Mouse (Mus musculus) lung, embryonic 15.5 days (tissue): ENCODE results near the gene Reg3d. TPM values are rescaled to one million over a fixed set of nuclear protein-coding genes. Genes with fewer than 3 reads are reported as not detected.
"Not testable (repeated sequence)": the region's sequence is repeated elsewhere in the genome, so short reads cannot be mapped to it uniquely, and the experiment has no call there.

ENCODE experiments used
- ATAC-seq: fragments of 200-750 bp; cut with Nextera tagmentation; 2 replicates; pipeline ENCODE4 v1.8.0; 2017; ENCODE audit warnings: moderate number of reproducible peaks, borderline replicate concordance; ENCODE audit not compliant: low FRiP score, low TSS enrichment; ENCODE audit errors: extremely low read depth
- H3K27ac ChIP-seq: fragments of 300-500 bp; sonication (generic); 2 replicates; pipeline ENCODE4 v1.5.1; 2015; ENCODE audit warnings: moderate library complexity, mild to moderate bottlenecking, inconsistent platforms
- H3K27me3 ChIP-seq: fragments of 300-500 bp; sonication (generic); 2 replicates; pipeline ENCODE4 v1.6.1; 2015; ENCODE audit warnings: inconsistent platforms
- H3K36me3 ChIP-seq: fragments of 300-500 bp; sonication (generic); 2 replicates; pipeline ENCODE4 v1.6.1; 2015; ENCODE audit warnings: inconsistent platforms
- H3K4me1 ChIP-seq: fragments of 300-500 bp; sonication (generic); 2 replicates; pipeline ENCODE4 v1.6.1; 2015; ENCODE audit warnings: inconsistent platforms
- H3K4me2 ChIP-seq: fragments of 300-500 bp; sonication (generic); 2 replicates; pipeline ENCODE4 v1.6.1; 2015; ENCODE audit warnings: inconsistent platforms, mild to moderate bottlenecking, moderate library complexity
- H3K4me3 ChIP-seq: fragments of 300-500 bp; sonication (generic); 2 replicates; pipeline ENCODE4 v1.5.1; 2015; ENCODE audit warnings: mild to moderate bottlenecking, inconsistent platforms
- H3K9ac ChIP-seq: fragments of 300-500 bp; sonication (generic); 2 replicates; pipeline ENCODE4 v1.6.1; 2015; ENCODE audit warnings: inconsistent platforms
- H3K9me3 ChIP-seq: fragments of 300-500 bp; sonication (generic); 2 replicates; pipeline ENCODE4 v1.6.1; 2016; ENCODE audit warnings: inconsistent platforms
- WGBS: fragments of 180-500 bp; shearing (Covaris S2); methylation state at CpG from one replicate; pipeline ENCODE4 v1.1.7; 2015; 5-methylcytosine and 5-hydroxymethylcytosine counted together
- polyA plus RNA-seq: library from polyadenylated mRNA; unstranded; fragments of >200 nt; fragmentation: Nextera tagmentation; extraction: Ambion mirVana; gene quantifications from 2 replicates; pipeline ENCODE4 v1.2.1, GENCODE M21; 2015

Reg3d gene
- not detected in 2 replicates for polyA plus RNA-seq

- no peak within 1 kb of the TSS for H3K4me2 ChIP-seq
- WGBS = 63% methylated on average over 2 of the region's 2 CpGs
- no peaks in the 10 kb centered on the region for H3K27me3 ChIP-seq
- H3K4me3 ChIP-seq = no peak within 1 kb of the TSS
- no peaks in the 10 kb centered on the region for H3K4me1 ChIP-seq
- no peak within 1 kb of the TSS for H3K27ac ChIP-seq
- ATAC-seq = no peak
- H3K36me3 ChIP-seq = no peaks in the 10 kb centered on the region
- H3K9ac ChIP-seq = no peak within 1 kb of the TSS
- no peaks in the 10 kb centered on the region for H3K9me3 ChIP-seq
These were observed at the start of gene Reg3d for GRCm38 (mm10) chr6:78378765-78379164. TSS of gene Reg3d (minus strand) at chr6:78378865.

DNA sequence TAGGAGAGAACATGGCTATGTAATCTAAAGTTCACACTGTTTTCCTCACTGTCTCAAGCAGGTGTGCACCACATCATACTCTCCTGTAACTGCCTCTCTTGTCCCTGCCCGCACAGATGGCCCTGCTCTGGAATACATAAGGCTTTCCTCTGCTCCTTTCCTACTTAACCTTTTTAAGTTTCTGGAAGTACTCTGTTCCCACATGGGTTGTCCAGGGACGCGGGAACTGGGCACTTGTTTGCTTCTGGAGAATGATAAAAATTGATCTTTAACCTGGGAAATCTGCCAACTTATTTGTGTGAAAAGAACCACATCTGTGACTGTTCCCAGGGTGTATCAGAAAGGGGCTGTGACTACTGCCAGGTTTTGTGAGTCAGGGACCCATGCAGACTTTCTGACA lies 46.8 kb upstream of the Reg3d start:
- no peaks in the 10 kb centered on the region for H3K4me1 ChIP-seq
- H3K9ac ChIP-seq = no peak overlapping the region
- H3K4me2 ChIP-seq = no peak overlapping the region
- 63% methylated on average over 3 of the region's 3 CpGs for WGBS
- H3K27ac ChIP-seq = no peak overlapping the region
- no peaks in the 10 kb centered on the region for H3K36me3 ChIP-seq
- no peaks in the 10 kb centered on the region for H3K27me3 ChIP-seq
- no peaks in the 10 kb centered on the region for H3K9me3 ChIP-seq
- ATAC-seq = no peak
- no peak overlapping the region for H3K4me3 ChIP-seq

DNA sequence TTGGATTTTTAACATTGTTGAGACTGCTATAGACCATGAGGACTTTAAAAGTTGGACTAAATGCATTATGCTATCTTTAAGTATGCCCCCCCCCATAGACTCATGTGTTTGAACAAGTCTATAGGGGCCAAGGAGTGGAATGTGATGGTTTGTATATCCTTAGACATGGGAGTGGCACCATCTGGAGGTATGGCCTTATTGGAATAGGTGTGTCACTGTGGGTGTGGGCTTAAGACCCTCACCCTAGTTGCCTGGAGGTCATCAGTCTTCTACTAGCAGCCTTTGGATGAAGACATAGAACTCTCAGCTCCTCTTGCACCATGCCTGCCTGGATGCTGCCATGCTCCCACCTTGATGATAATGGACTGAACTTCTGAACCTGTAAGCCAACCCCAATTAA lies 43.7 kb upstream of the Reg3d start, which contains the start of gene Reg1:
Gene Reg1 (plus strand): TSS at position 301 of the 400 bp plus-strand sequence.
- H3K4me2 ChIP-seq, H3K27me3 ChIP-seq, H3K4me1 ChIP-seq, H3K4me3 ChIP-seq, ATAC-seq, H3K36me3 ChIP-seq, H3K9ac ChIP-seq, H3K9me3 ChIP-seq, H3K27ac ChIP-seq: not testable (repeated sequence)

DNA sequence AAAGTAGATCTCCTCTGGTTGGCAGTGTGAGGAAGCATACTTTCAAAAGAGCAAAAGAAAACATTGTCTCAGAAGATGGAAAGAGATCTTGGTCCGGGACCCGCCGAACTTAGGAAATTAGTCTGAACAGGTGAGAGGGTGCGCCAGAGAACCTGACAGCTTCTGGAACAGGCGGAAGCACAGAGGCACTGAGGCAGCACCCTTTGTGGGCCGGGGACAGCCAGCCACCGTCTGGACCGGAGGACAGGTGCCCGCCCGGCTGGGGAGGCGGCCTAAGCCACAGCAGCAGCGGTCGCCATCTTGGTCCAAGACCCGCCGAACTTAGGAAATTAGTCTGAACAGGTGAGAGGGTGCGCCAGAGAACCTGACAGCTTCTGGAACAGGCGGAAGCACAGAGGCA lies 16.7 kb upstream of the Reg3d start, which contains the start of gene Reg2:
Gene Reg2 (plus strand): TSS at position 301 of the 400 bp plus-strand sequence.
- not testable (repeated sequence) for ATAC-seq, H3K27me3 ChIP-seq, H3K9me3 ChIP-seq, H3K4me2 ChIP-seq, H3K4me3 ChIP-seq, H3K36me3 ChIP-seq, H3K9ac ChIP-seq, H3K4me1 ChIP-seq, H3K27ac ChIP-seq
- WGBS = 92% methylated on average over 5 of the region's 17 CpGs

- WGBS = 77% methylated on average over 3 of the region's 3 CpGs
- Histone ChIP-seq H3K36me3 (no peaks in the 10 kb centered on the region), H3K9me3 (no peaks in the 10 kb centered on the region), H3K27ac (no peak overlapping the region), H3K4me1 (no peaks in the 10 kb centered on the region), H3K9ac (no peak overlapping the region), H3K27me3 (no peaks in the 10 kb centered on the region), H3K4me2 (no peak overlapping the region), H3K4me3 (no peak overlapping the region)
- ATAC-seq = no peak
These were observed 6.9 kb upstream of the Reg3d start for GRCm38 (mm10) chr6:78385609-78386008.

DNA sequence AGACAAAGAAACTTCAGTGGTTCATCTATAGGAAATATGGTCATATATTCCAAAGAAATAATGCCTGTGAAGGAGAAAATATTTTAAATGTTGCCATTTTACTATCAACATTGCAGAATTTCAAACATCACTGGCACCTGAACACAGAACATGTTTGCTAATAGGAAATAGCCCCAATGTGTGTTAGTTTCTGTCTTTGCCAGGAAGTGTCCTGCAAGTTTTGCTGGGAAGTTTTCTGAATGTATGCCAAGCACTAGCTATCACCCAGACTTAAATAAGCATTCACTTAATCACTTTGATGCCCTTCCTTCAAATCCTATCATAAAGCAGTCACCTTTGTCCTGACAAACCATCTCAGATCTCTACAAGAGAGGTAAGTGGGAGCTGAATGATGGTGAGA lies 1.7 kb upstream of the Reg3d start, which contains the start of gene Reg3a:
Gene Reg3a (plus strand): TSS at position 301 of the 400 bp plus-strand sequence.
- no peak for ATAC-seq
- no peaks in the 10 kb centered on the region for H3K9me3 ChIP-seq
- no peak within 1 kb of the TSS for H3K27ac ChIP-seq
- H3K4me2 ChIP-seq = no peak within 1 kb of the TSS
- H3K4me3 ChIP-seq = no peak within 1 kb of the TSS
- H3K9ac ChIP-seq = no peak within 1 kb of the TSS
- no peaks in the 10 kb centered on the region for H3K36me3 ChIP-seq
- H3K4me1 ChIP-seq = no peaks in the 10 kb centered on the region
- H3K27me3 ChIP-seq = no peaks in the 10 kb centered on the region

- WGBS = 64% methylated on average over 2 of the region's 2 CpGs
- Histone ChIP-seq H3K4me3 (no peak within 1 kb of the TSS), H3K27me3 (no peaks in the 10 kb centered on the region), H3K36me3 (no peaks in the 10 kb centered on the region), H3K9ac (no peak within 1 kb of the TSS), H3K4me2 (no peak within 1 kb of the TSS), H3K4me1 (no peaks in the 10 kb centered on the region), H3K9me3 (no peaks in the 10 kb centered on the region), H3K27ac (no peak within 1 kb of the TSS)
- no peak for ATAC-seq
These were observed 8.3 kb downstream of the Reg3d start, which contains the start of gene Reg3b for GRCm38 (mm10) chr6:78370357-78370756. TSS of gene Reg3b (plus strand) at chr6:78370657.

GRCm38 (mm10) chr6:78361971-78362563 lies 16.6 kb downstream of the Reg3d start:
- Histone ChIP-seq H3K4me2 (no peak overlapping the region), H3K9ac (no peak overlapping the region), H3K27ac (no peak overlapping the region), H3K4me1 (no peaks in the 10 kb centered on the region), H3K9me3 (no peaks in the 10 kb centered on the region), H3K27me3 (no peaks in the 10 kb centered on the region), H3K4me3 (no peak overlapping the region), H3K36me3 (no peaks in the 10 kb centered on the region)
- no peak for ATAC-seq
- 44% methylated on average over 2 of the region's 2 CpGs for WGBS

- WGBS = 67% methylated on average over 2 of the region's 2 CpGs
- no peaks in the 10 kb centered on the region for H3K36me3 ChIP-seq
- no peak overlapping the region for H3K9ac ChIP-seq
- no peak overlapping the region for H3K4me3 ChIP-seq
- no peak overlapping the region for H3K4me2 ChIP-seq
- H3K27me3 ChIP-seq = no peaks in the 10 kb centered on the region
- no peak for ATAC-seq
- H3K4me1 ChIP-seq = no peaks in the 10 kb centered on the region
- no peak overlapping the region for H3K27ac ChIP-seq
- no peaks in the 10 kb centered on the region for H3K9me3 ChIP-seq
These were observed 37.0 kb downstream of the Reg3d start for GRCm38 (mm10) chr6:78341689-78342088.

- Histone ChIP-seq H3K36me3 (no peaks in the 10 kb centered on the region), H3K27me3 (no peaks in the 10 kb centered on the region), H3K27ac (no peak overlapping the region), H3K4me1 (no peaks in the 10 kb centered on the region), H3K4me2 (no peak overlapping the region), H3K9ac (no peak overlapping the region), H3K4me3 (no peak overlapping the region), H3K9me3 (no peaks in the 10 kb centered on the region)
- ATAC-seq = no peak
These were observed 38.4 kb downstream of the Reg3d start for GRCm38 (mm10) chr6:78340296-78340695.

DNA sequence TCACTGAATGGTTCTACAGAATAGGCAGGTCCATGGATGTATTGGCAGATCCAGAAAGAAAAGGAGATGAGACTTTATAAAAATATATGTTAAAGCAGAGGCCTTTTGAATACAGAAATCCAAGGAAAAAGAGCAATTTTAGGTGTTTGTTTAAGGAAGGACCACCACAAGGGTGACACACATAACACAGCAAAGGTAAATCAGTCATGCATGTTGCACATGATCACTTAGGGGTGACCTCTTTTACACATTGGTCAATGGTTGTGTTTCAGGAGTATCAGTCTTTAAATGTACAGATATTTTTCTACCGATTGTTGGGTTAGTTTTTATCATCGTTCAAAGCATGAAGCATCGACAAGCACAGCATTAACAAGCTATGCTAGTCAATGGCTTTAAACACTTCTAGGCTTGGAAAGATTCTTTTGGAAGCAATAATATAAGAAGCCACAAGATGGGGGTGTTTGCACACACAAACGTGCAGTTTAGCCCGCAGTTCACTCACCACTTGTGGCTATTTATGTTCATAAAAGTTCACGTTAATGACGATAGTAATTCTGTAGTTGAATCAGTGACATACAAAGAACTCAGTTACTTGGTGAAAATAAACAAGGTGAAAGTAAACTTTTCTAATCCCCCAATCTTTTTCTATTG lies 46.6 kb downstream of the Reg3d start:
- Histone ChIP-seq H3K36me3 (no peaks in the 10 kb centered on the region), H3K9me3 (no peaks in the 10 kb centered on the region), H3K27me3 (no peaks in the 10 kb centered on the region), H3K4me1 (no peaks in the 10 kb centered on the region), H3K27ac (no peak overlapping the region), H3K9ac (no peak overlapping the region), H3K4me2 (no peak overlapping the region), H3K4me3 (no peak overlapping the region)
- WGBS = 24% methylated on average over 7 of the region's 7 CpGs
- ATAC-seq = no peak

- WGBS = 57% methylated on average over 2 of the region's 2 CpGs
- no peaks in the 10 kb centered on the region for H3K36me3 ChIP-seq
These were observed 49.5 kb downstream of the Reg3d start for GRCm38 (mm10) chr6:78329166-78329565.

More at GRCm38 (mm10) chr6:78329166-78329565, 49.5 kb downstream of the Reg3d start:
- Histone ChIP-seq H3K27ac (no peak overlapping the region), H3K9ac (no peak overlapping the region), H3K4me3 (no peak overlapping the region), H3K4me1 (no peaks in the 10 kb centered on the region), H3K4me2 (no peak overlapping the region), H3K27me3 (no peaks in the 10 kb centered on the region), H3K9me3 (no peaks in the 10 kb centered on the region)
- ATAC-seq = no peak
